Mouse (Mus musculus) kidney, adult 2 months (tissue): ENCODE results near the gene Pabpc1l.

Experiments used
- CTCF ChIP-seq: fragments of 200-500 bp; conservative IDR thresholded peaks from 2 replicates; pipeline ENCODE4 v1.5.1; 2011; ENCODE audit warnings: low read depth, mild to moderate bottlenecking, control low read depth, low read length, moderate library complexity, mixed read lengths; ENCODE audit not compliant: insufficient read depth, insufficient read length
- POLR2A ChIP-seq: fragments of 200-500 bp; IDR thresholded peaks from one replicate; pipeline ENCODE4 v1.6.1; 2011; ENCODE audit warnings: low read depth, low read length, control low read depth

DNA sequence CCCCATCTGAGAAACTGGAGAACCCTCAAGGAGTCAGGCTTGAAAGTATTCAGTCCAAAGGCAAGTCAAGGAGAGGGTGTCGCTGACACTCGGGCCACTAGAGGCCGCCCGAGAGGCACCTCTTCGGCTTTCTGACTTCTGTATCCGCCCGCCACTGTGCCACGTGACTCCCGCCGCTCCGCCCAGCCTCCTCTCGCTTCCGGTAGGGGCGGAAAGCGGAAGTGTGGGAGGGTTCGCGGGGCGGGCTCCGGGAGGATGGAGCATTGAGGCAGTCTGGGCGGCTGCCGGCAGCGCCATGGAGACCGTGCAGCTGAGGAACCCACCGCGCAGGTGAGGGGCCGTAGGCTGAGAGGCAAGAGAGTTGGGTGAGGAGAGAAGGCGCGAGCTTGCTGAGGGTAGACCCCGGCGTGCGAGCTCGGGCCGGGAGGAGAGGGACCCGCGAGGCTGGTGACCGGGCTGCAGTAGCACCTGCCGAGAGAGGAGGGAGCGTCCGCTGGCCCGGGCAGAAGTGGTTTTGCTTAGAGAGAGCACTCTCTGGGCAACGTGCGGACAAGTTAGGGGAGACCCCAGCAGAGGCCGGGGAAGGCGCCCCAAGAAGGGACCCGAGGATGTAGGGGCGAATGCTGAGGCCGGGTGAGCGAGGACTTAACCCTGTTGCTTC, 48.8 kb downstream of the Pabpc1l start:
- peak; percentile 78 for TF ChIP-seq CTCF
- peak; percentile 88 for TF ChIP-seq POLR2A
